Mouse (Mus musculus) mammary gland, adult 2 months (tissue): Measurements from ENCODE around the gene Gtf3c2. TPM values are rescaled to one million over a fixed set of nuclear protein-coding genes. Genes with fewer than 3 reads are reported as not detected.

Experiments used
- polyA plus RNA-seq: library from polyadenylated mRNA; depleted of rRNA; stranded (reverse); fragments of >200 nt; gene quantifications from 2 replicates; pipeline ENCODE4 v1.2.3, GENCODE M21; 2012; ENCODE audit warnings: low replicate concordance; rRNA removed

Gtf3c2 gene
- 45.6 and 73.6 TPM in 2 replicates for polyA plus RNA-seq

GRCm38 (mm10) chr5:31179766-31180630 lies at the start of gene Gtf3c2, which contains the start of gene Gm29609:
Gtf3c2 (minus strand) TSS chr5:31180144.
Gm29609 (minus strand) TSS chr5:31179911.

GRCm38 (mm10) chr5:31220448-31221303 lies 40.7 kb upstream of the Gtf3c2 start, which contains the start of gene Ppm1g:
Ppm1g (minus strand) TSS chr5:31220687.

GRCm38 (mm10) chr5:31201742-31202590 lies 22.0 kb upstream of the Gtf3c2 start, which contains the start of gene Zfp513:
Zfp513 (minus strand) TSS chr5:31202303.

GRCm38 (mm10) chr5:31192939-31193630 lies 13.1 kb upstream of the Gtf3c2 start, which contains the start of the genes Snx17 and Eif2b4:
Snx17 (plus strand) TSS chr5:31193227.
Eif2b4 (minus strand) TSS chr5:31193430.

GRCm38 (mm10) chr5:31154152-31154553 lies 25.8 kb downstream of the Gtf3c2 start, which contains the start of gene Mpv17:
Mpv17 (minus strand) TSS chr5:31154251.

GRCm38 (mm10) chr5:31138241-31138967 lies 41.5 kb downstream of the Gtf3c2 start, which contains the start of gene Ucn:
Ucn (minus strand) TSS chr5:31138829.

GRCm38 (mm10) chr5:31116354-31116753 lies 63.6 kb downstream of the Gtf3c2 start, which contains the start of gene Trim54:
Trim54 (plus strand) TSS chr5:31116712.

GRCm38 (mm10) chr5:31108000-31108490 lies 71.9 kb downstream of the Gtf3c2 start, which contains the start of gene Slc30a3:
Slc30a3 (minus strand) TSS chr5:31108237.

Other genes starting within 250 kb of the Gtf3c2 start
- 1.5 and 2.5 TPM in 2 replicates for gene Cgref1, start 234.6 kb downstream of the Gtf3c2 start, polyA plus RNA-seq
- 250 and 344 TPM in 2 replicates for gene Preb, start 219.8 kb downstream of the Gtf3c2 start, polyA plus RNA-seq
- gene Tcf23, start 211.5 kb downstream of the Gtf3c2 start, polyA plus RNA-seq, result 0.10 and 0.11 TPM in 2 replicates
- gene Atraid, start 131.8 kb downstream of the Gtf3c2 start, polyA plus RNA-seq, result 125 and 213 TPM in 2 replicates
- 94.2 and 109 TPM in 2 replicates for gene Slc5a6, start 131.2 kb downstream of the Gtf3c2 start, polyA plus RNA-seq
- 38.9 and 72.1 TPM in 2 replicates for gene Cad, start 125.4 kb downstream of the Gtf3c2 start, polyA plus RNA-seq
- 0.07 TPM in 1 of 2 replicates, not detected in the other for gene Dnajc5g, start 73.9 kb downstream of the Gtf3c2 start, polyA plus RNA-seq
- 0.13 and 0.33 TPM in 2 replicates for gene Slc30a3, start 71.9 kb downstream of the Gtf3c2 start, polyA plus RNA-seq
- 0.12 and 58.4 TPM in 2 replicates for gene Trim54, start 63.4 kb downstream of the Gtf3c2 start, polyA plus RNA-seq
- gene Ucn, start 41.3 kb downstream of the Gtf3c2 start, polyA plus RNA-seq, result not detected in 2 replicates
- gene Mpv17, start 25.9 kb downstream of the Gtf3c2 start, polyA plus RNA-seq, result 108 and 257 TPM in 2 replicates
- gene Gm29609, start 233 bp downstream of the Gtf3c2 start, polyA plus RNA-seq, result 1.9 and 2.9 TPM in 2 replicates
- 84.7 and 87.0 TPM in 2 replicates for gene Snx17, start 13.1 kb upstream of the Gtf3c2 start, polyA plus RNA-seq
- 40.4 and 67.9 TPM in 2 replicates for gene Eif2b4, start 13.3 kb upstream of the Gtf3c2 start, polyA plus RNA-seq
- 50.0 and 88.9 TPM in 2 replicates for gene Zfp513, start 22.2 kb upstream of the Gtf3c2 start, polyA plus RNA-seq
- 38.9 and 102 TPM in 2 replicates for gene Ppm1g, start 40.5 kb upstream of the Gtf3c2 start, polyA plus RNA-seq
- gene Nrbp1, start 60.7 kb upstream of the Gtf3c2 start, polyA plus RNA-seq, result 202 and 225 TPM in 2 replicates
- 0.53 and 1.4 TPM in 2 replicates for gene Gm9970, start 61.1 kb upstream of the Gtf3c2 start, polyA plus RNA-seq
- gene Krtcap3, start 71.5 kb upstream of the Gtf3c2 start, polyA plus RNA-seq, result 47.3 and 57.7 TPM in 2 replicates
- gene Ift172, start 111.0 kb upstream of the Gtf3c2 start, polyA plus RNA-seq, result 29.7 and 31.8 TPM in 2 replicates
- 15.6 and 18.2 TPM in 2 replicates for gene Fndc4, start 115.9 kb upstream of the Gtf3c2 start, polyA plus RNA-seq
- 0.36 and 0.84 TPM in 2 replicates for gene Gckr, start 117.3 kb upstream of the Gtf3c2 start, polyA plus RNA-seq